Mouse (Mus musculus) bone marrow macrophage, adult 2 months (primary cell): ENCODE measurements around the gene St13.
"Not testable (repeated sequence)": the region's sequence is repeated elsewhere in the genome, so short reads cannot be mapped to it uniquely, and the experiment has no call there.

ENCODE experiments used
- CTCF ChIP-seq: IDR thresholded peaks from 2 replicates; pipeline ENCODE4 v1.5.1; 2012; ENCODE audit warnings: low read depth, mild to moderate bottlenecking, low read length, moderate library complexity
- POLR2A ChIP-seq: IDR thresholded peaks from 2 replicates; pipeline ENCODE4 v1.6.1; 2012; ENCODE audit warnings: mild to moderate bottlenecking, low read depth, low read length, borderline replicate concordance

GRCm38 (mm10) chr15:81416763-81417310 is 17.0 kb upstream of the St13 start:
- not testable (repeated sequence) for TF ChIP-seq POLR2A, CTCF
